Mouse (Mus musculus) adrenal gland, postnatal 4 days (tissue): ENCODE results near the gene Ccdc88b. TPM values are rescaled to one million over a fixed set of nuclear protein-coding genes. Genes with fewer than 3 reads are reported as not detected.

ENCODE experiments used
- DNase-seq, 2 experiments: peaks; one replicate each; pipeline ENCODE4 v3.0.0; 2021 to 2022; ENCODE audit warnings: low spot score in 2 of 2, mixed read lengths in 2 of 2
- total RNA-seq, 2 experiments: library from RNA; stranded (reverse); gene quantifications; 2 replicates each; pipeline ENCODE4 v1.2.3; 2021

The Ccdc88b gene
- total RNA-seq, 2 experiments from 2014 or later: 1.5 to 2.0 TPM

DNA sequence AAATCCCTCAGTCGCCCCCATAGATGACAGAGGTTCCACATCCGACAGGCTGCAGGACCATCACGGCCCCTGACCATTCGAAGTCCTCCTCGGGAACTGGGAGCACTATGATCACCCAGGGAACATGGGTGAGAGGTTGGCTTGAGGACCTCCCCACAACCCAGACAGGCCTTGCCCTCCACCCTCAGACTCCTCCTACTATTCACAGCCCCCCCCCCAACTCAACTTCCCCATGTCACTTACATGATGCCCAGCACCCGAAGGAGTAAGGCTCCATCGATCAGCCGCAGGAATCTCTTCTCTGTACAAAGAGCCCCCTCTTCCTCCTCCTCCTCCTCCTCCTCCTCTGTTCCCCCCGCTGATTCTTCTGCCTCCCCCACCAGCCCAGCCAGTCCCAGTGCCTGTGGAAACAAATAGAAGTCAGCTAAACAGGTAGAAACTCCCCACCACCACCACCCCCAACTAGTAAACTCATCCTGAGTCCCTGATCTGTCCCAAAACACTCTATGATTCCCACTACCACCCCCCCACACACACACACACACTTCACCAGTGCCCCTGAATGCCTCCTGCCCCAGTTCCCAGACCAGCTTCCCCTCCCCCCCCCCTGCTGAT is 513 bp downstream of the Ccdc88b start:
- no peak for DNase-seq

DNA sequence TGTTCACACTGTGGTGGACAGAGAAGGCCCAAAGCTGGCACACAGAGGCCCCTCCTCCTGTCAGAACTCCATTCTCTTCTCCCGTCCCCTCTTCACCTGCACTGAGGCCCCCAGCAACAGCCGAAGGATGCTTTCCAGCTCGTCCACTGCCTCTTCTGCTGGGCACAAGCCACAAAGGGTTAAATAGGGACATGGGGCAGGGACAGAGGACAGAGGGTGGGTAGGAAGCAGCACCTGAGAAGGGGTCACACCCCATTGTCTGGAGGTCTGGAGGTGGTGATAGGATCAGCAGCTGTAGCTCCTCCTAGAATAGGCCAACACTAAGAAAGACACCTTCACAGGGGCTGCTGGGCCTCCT is 1.0 kb downstream of the Ccdc88b start:
- no peak for DNase-seq

DNA sequence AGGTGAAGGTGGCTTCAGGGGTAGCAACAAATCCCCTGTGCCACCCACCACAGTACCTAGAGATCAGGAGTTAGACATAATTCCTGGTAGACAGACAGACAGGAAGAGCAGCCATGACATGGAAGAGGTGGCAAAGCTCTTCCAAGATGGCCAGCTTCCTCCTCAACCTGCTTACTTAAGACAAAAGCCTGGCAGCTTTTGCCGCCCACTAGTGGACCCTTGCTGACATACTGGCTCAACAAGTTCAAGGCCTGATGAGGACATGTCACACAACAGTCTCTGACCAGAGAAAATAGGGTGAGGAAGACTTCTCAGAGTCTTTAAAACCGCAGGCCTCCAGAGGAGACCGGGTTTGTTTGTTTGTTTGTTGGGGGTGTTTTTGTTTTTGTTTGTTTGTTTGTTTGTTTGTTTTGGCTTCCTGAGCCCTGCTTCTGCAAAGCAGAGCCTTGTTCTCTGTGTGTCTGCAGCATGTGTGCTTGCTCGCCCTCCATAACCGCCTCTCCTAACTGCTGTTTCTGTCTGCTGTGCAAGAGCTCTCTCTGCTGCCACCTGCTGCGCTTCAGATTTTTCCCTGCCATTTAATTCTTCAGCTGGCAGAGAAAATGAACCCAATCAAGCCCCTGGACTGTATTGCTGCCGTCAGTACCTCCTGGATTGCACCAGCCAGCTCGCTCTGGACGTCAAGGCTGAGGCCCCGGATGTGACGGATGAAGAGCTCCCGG is 1.6 kb downstream of the Ccdc88b start:
- DNase-seq: no peak

DNA sequence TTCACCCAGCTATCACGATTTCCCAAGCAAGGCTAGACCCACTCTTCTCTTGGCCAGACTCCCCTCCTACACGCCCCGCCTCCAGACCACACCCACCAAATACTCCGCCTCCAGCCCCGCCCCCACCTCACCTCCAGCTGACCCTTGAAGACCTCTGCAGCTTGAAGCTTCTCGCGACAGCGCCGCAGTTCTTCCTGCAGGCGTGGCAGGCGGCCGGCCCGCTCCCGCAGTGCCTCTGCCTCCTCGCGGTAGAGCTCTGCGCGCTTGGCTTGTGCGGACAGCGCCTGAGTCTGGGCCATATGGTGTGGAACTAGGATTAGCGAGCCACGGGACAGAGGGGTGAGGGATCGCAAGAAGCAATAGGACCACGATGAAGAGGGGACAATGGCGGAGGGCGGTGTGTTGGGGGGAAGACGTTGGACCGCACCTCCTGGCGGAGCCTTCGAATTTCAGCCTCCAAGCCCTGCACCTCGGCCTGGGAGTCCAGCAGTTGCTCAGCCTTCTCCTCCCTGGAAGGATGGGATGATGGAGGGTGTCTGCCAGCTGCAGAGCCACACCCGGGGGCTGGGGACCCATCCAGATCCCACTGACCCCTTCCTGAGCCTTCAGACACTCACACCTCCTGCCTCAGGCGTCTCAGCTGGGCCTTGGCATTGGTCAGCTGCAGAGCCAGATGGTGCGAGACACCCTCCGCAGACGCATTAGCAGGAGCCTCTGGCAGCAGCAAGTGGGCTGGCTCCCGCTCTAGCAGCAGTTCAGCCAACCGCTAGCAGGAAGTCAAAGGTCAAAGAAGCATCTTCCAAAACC is 2.6 kb downstream of the Ccdc88b start:
- no peak for DNase-seq

DNA sequence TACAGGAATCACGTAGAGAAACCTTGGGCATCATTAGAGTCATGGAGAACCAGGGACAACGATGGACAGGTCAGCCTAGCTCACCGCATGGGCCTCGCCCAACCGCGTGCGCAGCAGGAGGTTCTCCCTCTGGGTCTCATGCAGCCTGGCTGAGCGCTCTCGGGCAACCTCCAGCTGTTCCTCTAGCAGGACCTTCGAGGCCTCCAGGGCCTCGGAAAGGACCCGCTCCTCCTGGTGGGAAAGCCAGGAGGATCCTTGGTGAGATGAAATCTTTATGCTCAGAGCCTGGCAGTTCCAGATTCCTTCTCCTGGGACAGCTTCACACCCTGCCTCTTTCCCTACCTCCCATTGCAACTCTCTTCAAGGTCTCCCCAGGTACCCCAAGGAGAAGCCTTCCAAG is 3.4 kb downstream of the Ccdc88b start:
- no peak for DNase-seq

DNA sequence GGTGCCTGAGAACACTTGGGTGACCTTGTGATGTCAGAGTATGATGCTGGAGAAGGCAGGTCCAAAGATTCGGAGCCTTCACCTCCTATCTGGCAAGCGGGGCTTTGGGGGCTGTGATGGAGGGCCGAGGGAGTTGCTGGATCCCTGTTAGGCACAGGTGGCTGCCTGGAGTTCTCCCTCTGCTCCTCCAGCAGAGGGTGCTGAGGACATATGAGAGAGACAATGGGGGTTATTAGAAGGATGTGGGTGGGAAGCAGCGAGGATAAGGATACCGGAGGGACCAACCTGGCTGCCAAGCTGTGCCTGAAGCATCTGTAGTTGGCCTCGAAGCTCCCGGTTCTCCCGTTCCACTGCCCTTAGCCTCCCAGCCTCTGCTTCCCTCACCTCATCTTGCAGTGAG is 4.1 kb downstream of the Ccdc88b start:
- DNase-seq: no peak

DNA sequence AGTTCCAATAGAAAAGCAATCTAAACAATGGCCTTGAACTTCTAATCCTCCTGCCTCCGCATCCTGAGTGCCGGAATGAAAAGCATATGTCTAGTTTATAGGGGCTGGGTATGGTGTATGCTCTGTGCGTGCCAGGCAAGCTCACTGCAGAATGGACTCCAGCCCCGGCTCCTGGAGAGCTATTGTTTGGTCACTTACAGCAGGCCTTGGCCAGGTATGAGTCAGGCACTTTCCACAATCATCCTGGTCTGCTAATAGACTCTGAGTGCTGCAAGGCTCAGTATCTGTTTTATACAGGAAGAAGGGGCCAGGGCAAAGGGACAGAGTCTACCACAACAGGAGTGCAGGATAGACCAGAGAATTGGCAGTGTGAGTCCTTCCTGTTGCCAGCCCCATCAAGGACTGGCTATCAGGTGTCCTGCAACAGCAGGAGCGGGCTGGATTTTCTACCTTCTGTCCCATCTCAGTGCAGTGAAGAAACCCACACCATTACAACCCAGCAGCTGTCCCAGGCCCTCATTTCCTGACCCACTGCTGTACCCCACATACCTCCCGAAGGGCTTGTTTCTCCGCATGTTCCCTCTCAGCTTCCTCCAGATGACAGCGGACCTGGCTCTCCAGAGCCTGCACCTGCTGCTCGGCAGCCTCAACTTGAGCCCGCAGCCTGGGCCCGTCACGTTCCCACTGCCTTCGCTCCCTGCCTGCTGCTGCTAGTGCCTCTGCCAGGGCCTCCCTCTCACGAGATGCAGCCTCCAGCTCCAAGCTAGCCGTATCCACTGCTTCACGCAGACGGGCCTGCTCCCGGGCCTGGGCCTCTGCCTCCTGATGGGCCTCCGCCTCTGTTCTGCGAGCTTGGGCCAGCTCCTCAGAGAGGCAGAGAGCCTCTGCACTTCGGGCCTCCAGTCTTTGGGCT is 5.4 kb downstream of the Ccdc88b start:
- DNase-seq: no peak

DNA sequence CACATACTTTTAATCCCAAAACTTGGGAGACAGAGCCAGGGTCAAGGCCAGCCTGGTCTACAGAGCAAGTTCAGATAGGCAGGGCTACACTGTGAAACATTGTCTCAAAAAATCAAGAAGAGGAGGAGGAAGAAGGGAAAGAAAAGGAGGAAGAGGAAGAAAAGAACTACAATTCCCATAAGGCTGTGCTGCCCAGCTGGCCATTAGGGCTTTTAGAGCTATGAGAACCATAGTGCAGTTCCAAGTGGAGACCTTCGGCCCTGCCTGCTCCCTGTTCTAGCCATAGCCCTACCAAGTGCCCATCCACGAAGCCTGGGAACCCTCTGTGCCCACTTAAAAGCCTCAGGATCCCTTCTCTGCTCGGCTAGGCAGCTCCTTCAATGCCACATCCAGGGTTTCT is 6.5 kb downstream of the Ccdc88b start:
- DNase-seq: no peak

DNA sequence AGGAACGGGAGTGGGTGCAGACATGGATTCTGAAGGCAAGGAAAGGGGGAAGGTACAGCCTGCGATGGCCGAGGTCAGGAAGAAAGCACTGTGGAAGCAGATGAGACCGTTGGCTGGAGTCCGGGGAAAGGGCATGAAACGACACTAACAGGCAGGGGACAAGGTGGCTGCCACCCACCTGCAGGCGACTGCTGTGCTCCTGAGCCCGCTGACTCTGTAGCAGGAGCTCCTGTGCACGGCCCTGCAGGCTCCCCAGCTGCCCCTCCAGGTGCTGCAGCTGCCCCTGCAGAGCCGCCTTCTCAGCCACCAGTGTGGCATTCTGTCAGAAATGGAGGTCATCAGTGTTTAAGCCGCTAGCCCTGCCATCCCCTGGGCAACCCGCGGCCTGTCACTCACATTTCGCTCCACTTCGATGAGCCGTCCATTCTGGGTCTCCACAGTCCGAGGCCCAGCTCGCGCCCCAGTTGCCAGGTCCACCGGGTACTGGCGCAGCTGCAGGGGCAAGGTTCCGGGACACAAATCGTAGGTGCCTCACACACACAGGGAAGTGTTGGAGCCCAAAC is 8.4 kb downstream of the Ccdc88b start:
- DNase-seq: no peak

DNA sequence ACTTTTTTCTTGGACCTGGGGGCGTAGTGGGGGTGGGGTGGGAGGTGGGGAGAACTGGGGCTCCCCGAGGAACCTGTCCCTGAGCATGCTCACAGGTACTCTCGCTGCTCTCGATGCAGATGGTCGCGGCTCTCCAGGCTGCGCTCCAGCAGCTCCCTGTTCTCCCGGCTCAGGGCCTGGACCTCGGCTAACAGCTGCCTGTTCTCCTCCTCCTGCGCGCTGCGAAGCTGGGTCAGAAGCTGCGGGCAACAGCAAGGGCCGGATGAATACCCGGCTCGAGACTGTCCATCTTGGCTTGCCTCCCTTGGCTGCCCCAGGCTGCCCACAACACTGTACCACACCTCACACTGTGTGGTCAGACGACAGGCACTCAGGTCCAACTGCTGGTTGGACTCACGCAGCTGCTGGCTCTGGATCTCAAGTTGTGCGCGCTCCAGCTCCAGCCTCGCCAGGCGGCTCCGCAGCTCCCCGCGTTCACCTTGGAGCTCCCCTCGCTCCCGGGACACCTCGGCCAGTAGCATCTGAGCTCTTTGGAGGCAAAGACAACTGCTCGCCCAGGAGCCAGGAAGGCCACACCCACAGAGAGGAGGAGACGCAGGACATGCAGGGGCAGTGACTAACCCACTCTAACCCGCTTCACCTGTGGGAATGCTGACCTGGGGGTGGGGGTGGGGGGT is 10.0 kb downstream of the Ccdc88b start:
- no peak for DNase-seq

DNA sequence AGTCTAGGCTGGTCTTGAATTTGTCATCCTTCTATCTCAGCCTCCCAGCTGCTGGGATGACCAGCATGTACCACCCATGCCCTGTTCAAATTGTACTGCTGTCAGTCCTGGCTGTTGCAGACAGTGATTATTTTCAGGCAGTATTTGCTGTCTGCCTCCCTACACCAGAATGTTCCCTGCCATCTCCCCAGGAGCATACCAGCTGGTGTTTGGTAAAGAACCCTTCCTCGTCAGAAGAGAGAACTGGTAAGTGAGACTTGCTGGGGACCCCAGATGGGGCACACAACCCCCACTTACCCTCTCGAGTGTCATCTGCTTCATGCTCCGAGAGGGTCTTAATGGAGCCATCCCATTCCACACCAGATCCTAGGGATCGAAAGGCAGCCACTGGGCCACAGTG is 12.0 kb downstream of the Ccdc88b start:
- DNase-seq: no peak

DNA sequence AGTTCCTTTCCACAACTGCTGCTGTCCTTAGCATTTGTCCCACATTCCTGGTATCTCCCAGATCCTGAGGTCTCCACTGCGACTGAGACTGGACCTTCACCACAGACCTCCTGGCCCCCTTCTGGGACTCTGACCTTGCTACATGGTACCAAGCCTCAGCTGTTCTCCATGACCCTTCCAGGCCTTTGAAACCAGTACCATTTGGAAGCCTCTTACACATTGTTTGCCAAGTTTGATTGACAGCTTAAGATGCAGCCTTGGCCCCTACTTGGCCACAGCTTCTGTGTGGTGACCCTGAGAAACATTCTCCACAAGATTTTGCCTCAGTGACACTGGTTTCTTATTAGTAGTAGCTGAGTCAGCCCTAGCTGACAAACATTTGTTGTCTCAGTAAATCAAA is 15.7 kb downstream of the Ccdc88b start:
- DNase-seq: no peak

DNA sequence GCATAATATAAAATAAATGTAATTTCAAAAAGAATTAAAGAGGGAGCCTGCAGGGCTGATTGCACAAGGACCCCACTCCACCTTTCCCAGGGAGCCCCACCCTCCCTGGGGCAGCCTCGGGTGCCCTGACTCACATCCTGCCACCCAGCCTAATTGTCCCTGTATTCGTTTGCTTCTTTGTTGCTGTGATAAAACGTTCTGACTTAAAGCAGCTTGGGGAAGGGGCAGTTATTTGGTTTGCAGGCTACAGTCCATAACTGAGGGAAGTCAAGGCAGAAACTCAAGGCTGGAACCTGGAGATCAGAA is 16.8 kb downstream of the Ccdc88b start:
- DNase-seq: no peak

DNA sequence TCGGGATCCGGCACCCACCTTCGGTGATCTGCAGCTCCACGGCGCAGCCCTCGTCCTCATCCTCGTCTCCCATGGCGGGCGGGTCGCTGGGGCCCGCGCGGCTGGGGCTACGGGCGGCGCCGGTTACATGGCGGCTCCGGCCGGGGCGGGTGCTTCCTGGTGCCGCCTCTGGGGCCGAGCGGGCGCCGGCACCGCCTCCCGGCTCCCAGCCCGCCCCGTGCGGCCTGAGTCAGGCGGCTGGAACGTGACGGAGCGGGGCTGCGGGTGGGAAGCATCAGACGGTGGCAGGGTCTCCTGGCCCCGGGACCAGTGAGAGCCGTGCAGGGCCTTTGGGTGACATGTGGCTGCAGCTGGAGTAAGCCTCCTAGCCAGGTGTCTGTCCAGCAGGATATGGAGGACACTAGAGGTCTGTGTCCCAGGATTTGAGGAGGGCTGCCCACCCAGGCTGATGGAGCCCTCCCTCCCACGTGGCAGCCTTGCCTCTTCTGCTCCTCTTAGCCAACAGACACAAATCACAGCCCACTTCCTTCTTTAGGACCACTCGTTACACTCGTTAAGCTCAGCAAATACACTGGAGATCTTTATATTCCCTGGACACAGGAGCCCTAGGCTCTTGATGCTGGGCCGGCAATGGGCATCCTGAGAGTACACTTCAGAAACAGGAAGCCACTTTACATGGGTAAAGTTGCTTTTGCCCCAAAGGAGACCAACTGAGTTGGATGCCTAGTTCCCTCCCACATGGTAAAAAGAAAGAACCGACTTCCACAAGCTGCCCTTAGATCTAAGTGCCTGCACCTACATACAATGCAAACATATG is 17.3 kb downstream of the Ccdc88b start, which contains the start of gene Rps6ka4:
Gene Rps6ka4 (minus strand): TSS at position 162 of the 817 bp plus-strand sequence.
- peak; percentile 43 for DNase-seq

DNA sequence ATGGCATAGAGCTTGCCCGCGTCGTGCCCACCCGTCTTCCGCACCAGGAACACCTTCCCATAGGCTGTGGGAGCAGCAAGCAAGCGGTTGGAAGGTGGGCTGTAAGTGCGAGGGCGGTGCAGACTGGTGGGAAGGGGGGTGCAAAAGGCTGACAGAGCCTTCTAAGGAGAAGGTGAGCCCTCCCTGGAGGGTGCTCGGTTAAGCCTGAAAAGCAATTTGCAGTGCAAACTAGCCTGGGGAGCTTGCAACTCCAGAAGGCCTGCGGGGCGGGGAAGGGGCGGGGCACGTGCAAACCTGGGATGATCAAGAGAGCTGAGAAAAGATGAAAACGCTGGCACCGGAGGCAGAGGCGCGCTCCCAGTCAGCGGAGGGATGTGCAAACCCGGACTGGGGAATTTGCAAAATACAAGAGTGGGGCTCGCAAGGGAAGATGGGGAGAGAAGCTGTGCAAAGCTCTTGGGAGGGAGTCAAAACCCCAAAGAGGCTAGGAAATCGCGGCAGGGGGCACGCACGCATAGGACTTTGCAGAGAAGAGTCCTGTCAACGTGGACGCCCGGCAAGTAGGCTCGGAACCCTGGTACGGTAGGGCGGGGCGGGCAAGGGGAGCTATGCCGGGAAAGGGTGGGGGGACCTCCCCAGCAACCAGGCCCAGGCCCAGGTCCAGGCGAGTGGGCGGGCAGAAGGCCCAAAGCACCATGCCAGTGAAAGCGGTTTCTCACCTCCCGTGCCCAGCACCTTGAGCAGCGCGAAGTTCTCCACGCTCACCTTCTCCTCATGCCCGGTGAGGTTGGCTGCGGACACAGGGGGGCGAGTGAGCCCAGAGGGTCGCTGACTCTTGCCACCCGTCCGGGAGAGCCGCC is 18.2 kb downstream of the Ccdc88b start:
- DNase-seq: no peak

DNA sequence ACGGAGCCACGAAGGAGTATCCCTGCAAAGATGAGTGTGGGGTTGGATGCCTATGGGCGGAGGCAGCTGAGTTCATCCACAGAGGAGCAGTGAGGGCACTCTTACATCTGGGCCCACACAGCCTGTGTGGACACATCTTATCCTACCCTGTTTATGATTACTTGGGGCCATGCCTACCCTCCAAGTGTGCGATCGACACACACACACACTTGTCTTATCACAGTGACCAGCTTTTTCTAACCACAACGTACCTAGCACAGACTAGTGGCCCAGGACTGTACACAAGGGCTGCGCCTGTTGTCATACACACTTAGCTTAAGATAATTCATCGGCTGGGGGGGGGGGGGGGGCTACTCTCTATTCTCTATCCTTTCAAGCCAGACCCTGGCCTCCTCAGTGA is 25.6 kb downstream of the Ccdc88b start:
- no peak for DNase-seq

DNA sequence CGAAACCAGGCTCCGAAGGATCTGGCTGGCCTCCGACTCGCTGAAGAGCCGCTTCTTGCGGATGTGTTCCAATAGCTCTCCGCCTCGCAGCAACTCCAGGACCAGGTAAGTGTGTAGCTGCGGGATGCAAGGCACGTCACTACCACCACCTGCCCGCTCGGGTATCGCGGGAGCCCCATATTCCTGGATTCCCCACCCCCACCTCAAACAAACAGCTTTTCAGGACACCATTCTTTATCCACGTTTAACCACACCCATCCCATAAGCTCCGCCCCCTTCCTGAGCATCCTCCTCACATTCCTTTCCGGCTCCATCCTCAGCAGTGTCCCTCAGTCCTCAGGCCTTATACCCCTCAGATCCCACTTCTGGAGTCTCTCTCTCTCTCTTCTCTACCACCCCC is 26.7 kb downstream of the Ccdc88b start:
- DNase-seq: no peak

DNA sequence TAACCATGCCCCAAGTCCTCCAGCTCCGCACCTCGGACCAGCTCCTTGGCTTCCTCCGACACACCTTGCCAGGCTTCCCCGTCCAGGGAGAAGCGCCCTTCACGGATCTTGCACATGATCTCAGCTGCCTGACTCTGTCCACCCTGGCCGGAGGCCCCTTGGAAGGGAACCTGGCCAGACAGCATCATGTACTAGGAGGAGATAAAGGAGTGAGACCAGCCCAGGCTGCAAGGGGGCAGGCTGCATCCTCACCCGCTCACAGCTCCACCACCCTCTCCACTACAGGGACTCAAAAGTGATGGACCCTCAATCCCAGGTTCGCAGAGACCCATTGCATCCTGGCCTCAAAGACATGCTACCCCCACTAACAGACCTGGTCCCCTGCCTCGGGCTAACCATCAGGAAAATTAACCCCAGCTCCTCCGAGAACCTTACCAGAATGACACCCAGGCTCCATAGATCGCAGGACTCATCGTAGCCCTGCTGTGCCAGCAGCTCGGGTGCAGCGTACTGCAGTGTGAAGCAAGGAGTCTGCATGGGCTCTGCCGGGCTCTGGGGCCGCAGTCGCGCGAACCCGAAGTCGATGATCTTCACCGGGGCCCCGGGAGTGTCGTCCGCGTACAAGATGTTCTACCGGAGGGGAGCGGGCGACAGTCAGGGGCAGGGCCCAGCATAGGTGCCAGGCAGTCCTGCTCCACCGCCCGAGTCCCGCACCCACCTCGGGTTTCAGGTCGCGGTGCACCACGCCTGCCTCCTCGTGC is 27.3 kb downstream of the Ccdc88b start:
- DNase-seq: no peak
